Mouse (Mus musculus) lung, postnatal 0 days (tissue): ENCODE measurements at regions not wholly inside any gene's neighbourhood (a gene's known extent, or its start where the extent isn't known, plus 50 kb on each side); places are given as distances from the start of the nearest gene placed in this dataset.

Experiments
- CTCF ChIP-seq: IDR thresholded peaks from 2 replicates; pipeline ENCODE4 v1.5.1; 2016; ENCODE audit warnings: antibody characterized with exemption, mild to moderate bottlenecking
- EP300 ChIP-seq: IDR thresholded peaks from 2 replicates; pipeline ENCODE4 v1.6.1; 2016; ENCODE audit warnings: antibody characterized with exemption, mild to moderate bottlenecking, control low read depth

- TF ChIP-seq CTCF, result no peak
- no peak for TF ChIP-seq EP300
These were observed 90.3 kb upstream of the 1810046K07Rik start for GRCm38 (mm10) chr9:51418923-51419482.
